Mouse (Mus musculus) lung, embryonic 14.5 days (tissue): ENCODE data around the gene Nup133. TPM values are rescaled to one million over a fixed set of nuclear protein-coding genes. Genes with fewer than 3 reads are reported as not detected.

Source experiments
- ATAC-seq: fragments of 200-750 bp; cut with Nextera tagmentation; 2 replicates; pipeline ENCODE4 v1.8.0; 2017; ENCODE audit warnings: mild to moderate bottlenecking, moderate TSS enrichment, moderate library complexity; ENCODE audit not compliant: insufficient read depth
- DNase-seq: peaks from one replicate; pipeline ENCODE4 v3.0.0-alpha.2; 2015
- H3K27ac ChIP-seq: fragments of 300-500 bp; sonication (generic); 2 replicates; pipeline ENCODE4 v1.5.1; 2014; ENCODE audit warnings: low read depth, mild to moderate bottlenecking, moderate library complexity
- H3K27me3 ChIP-seq: fragments of 300-500 bp; sonication (generic); 2 replicates; pipeline ENCODE4 v1.6.1; 2014; ENCODE audit warnings: low read length, control low read depth; ENCODE audit not compliant: insufficient read depth
- H3K36me3 ChIP-seq: fragments of 300-500 bp; sonication (generic); 2 replicates; pipeline ENCODE4 v1.6.1; 2014; ENCODE audit warnings: control low read depth; ENCODE audit not compliant: insufficient read depth
- H3K4me1 ChIP-seq: fragments of 300-500 bp; sonication (generic); 2 replicates; pipeline ENCODE4 v1.6.1; 2014; ENCODE audit warnings: antibody characterized with exemption, control low read depth; ENCODE audit not compliant: insufficient read depth
- H3K4me2 ChIP-seq: fragments of 300-500 bp; sonication (generic); 2 replicates; pipeline ENCODE4 v1.6.1; 2014; ENCODE audit warnings: mild to moderate bottlenecking
- H3K4me3 ChIP-seq: fragments of 300-500 bp; sonication (generic); 2 replicates; pipeline ENCODE4 v1.5.1; 2014; ENCODE audit warnings: low read depth, low read length
- H3K9ac ChIP-seq: fragments of 300-500 bp; sonication (generic); 2 replicates; pipeline ENCODE4 v1.6.1; 2014
- H3K9me3 ChIP-seq: fragments of 300-500 bp; sonication (generic); 2 replicates; pipeline ENCODE4 v1.6.1; 2016; ENCODE audit warnings: low read depth, low read length, control low read depth
- CTCF ChIP-seq: IDR thresholded peaks from 2 replicates; pipeline ENCODE4 v1.5.1; 2016; ENCODE audit warnings: antibody characterized with exemption, low read depth
- WGBS: fragments of 180-500 bp; shearing (Covaris S2); extraction: QIAGEN DNeasy Blood & Tissue Kit; methylation state at CpG from one replicate; pipeline ENCODE4 v1.1.7; 2014; 5-methylcytosine and 5-hydroxymethylcytosine counted together
- polyA plus RNA-seq: library from polyadenylated mRNA; unstranded; fragments of >200 nt; fragmentation: Nextera tagmentation; extraction: Ambion mirVana; gene quantifications from 2 replicates; pipeline ENCODE4 v1.2.1, GENCODE M21; 2014

Gene Nup133
- polyA plus RNA-seq, 1 experiment from 2014 or later = 54.4 TPM

DNA sequence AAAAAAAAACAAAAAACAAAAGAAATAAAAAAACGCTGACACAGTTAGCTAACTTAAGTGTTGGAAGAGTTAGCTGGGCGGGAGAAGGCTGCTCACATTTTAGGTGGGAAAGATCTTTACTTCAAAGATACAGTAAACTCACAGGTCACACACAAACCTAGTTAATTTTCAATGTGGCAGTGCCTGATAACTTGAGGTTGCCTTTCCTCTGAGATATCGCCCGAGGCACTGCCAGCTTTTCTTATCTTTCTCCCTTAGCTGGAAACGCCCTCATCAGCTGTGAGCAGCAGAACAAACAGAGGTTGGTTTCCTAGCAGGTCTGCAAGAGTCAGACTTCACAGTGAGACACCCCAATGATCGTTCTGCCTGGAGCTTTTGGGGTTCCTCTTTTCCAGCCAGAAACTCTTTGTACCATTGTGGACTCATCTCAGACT, 39.6 kb upstream of the Nup133 start:
- Histone ChIP-seq H3K9ac (no peak overlapping the region), H3K4me1 (no peaks in the 10 kb centered on the region), H3K4me2 (peak overlapping the region; percentile 31; the same call in 1 of the 2 replicates), H3K4me3 (no peak overlapping the region), H3K27ac (peak overlapping the region; percentile 72), H3K36me3 (0 out of 2 replicates have a peak, but pooled peaks cover under 1% of the 10 kb centered on the region), H3K27me3 (no peaks in the 10 kb centered on the region), H3K9me3 (no peaks in the 10 kb centered on the region)
- TF ChIP-seq CTCF = no peak
- 38% methylated on average over 6 of the region's 6 CpGs for WGBS
- ATAC-seq (no peak), DNase-seq (peak; percentile 17)

GRCm38 (mm10) chr8:123982826-123983400, 33.8 kb upstream of the Nup133 start, which contains the start of gene Abcb10:
Gene Abcb10, minus strand, starts transcription at chr8:123983122.
- peak within 1 kb of the TSS; percentile 93 for H3K27ac ChIP-seq
- TF ChIP-seq CTCF = no peak
- H3K4me2 ChIP-seq = peak within 1 kb of the TSS; percentile 93
- ATAC-seq = peak; percentile 96
- peak; percentile 94 for DNase-seq
- H3K9ac ChIP-seq = peak within 1 kb of the TSS; percentile 83
- H3K4me3 ChIP-seq = peak within 1 kb of the TSS; percentile 81
- no peaks in the 10 kb centered on the region for H3K27me3 ChIP-seq
- under 1% methylated on average over 55 of the region's 56 CpGs for WGBS
- no peaks in the 10 kb centered on the region for H3K36me3 ChIP-seq
- no peaks in the 10 kb centered on the region for H3K9me3 ChIP-seq
- H3K4me1 ChIP-seq = peaks cover 5% of the 10 kb centered on the region

DNA sequence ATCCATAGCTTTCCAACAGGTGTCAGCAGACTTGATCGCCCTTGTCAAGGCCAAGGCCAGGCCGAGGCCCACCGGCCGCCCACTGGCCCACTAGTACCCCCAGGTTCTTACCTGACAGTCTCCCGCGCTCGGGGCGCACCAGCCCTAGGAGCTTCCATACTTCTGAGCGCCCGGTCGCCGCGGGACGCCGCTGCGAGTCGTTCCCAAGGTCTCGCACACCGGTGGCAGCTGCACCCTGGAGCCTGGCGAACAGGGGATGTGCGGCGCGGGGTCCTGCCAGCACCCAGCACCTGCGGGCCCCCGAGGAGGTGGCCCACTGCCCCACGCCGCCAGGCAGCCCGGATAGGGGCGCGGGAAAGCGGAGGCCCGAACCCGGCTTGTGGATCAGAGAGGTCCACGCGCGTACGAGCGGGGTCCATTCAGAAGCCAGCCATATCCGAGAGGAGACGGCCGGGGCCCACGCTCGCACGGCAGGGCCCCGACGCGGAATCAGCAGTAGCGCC, 33.3 kb upstream of the Nup133 start:
- Histone ChIP-seq H3K4me3 (peak overlapping the region; percentile 81), H3K4me2 (peak overlapping the region; percentile 93), H3K9ac (peak overlapping the region; percentile 83), H3K9me3 (no peaks in the 10 kb centered on the region), H3K4me1 (peaks cover 5% of the 10 kb centered on the region), H3K27ac (peak overlapping the region; percentile 93), H3K36me3 (no peaks in the 10 kb centered on the region), H3K27me3 (no peaks in the 10 kb centered on the region)
- WGBS = under 1% methylated on average over 45 of the region's 48 CpGs
- no peak for TF ChIP-seq CTCF
- ATAC-seq (no peak), DNase-seq (peak; percentile 25)

- Histone ChIP-seq H3K27me3 (no peaks in the 10 kb centered on the region), H3K9me3 (no peaks in the 10 kb centered on the region), H3K9ac (peak overlapping the region; percentile 44; the same call in 1 of the 2 replicates), H3K4me2 (peak overlapping the region; percentile 93), H3K4me3 (peak overlapping the region; percentile 81), H3K4me1 (peaks cover 5% of the 10 kb centered on the region), H3K36me3 (no peaks in the 10 kb centered on the region), H3K27ac (no peak overlapping the region)
- WGBS = 40% methylated on average over 4 of the region's 4 CpGs
- peak; percentile 16 for DNase-seq
- ATAC-seq = no peak
- no peak for TF ChIP-seq CTCF
Measured at GRCm38 (mm10) chr8:123981674-123982073, 32.6 kb upstream of the Nup133 start.

DNA sequence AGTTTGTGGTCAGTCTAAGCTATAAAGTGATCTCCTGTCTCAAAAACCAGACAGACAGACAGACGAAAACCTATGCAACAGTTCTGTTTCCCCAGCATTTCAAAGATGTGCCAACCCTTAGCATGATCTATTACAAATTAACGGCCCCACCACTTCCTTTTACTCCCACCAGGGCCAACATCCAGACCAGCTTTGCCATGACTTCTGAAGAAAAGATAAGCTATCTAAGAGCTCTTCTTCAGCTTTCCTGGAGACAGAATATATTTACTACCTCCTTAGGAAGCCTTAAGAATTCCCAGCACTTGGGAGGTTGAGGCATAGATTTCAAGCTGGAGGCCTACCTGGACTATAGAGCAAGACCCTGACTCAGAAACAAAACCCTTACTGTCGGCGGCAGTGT, 31.2 kb upstream of the Nup133 start:
- DNase-seq (no peak), ATAC-seq (no peak)
- Histone ChIP-seq H3K9me3 (no peaks in the 10 kb centered on the region), H3K27me3 (no peaks in the 10 kb centered on the region), H3K4me2 (no peak overlapping the region; the same call in 1 of the 2 replicates), H3K4me3 (peak overlapping the region; percentile 4; the same call in 1 of the 2 replicates), H3K4me1 (peaks cover 5% of the 10 kb centered on the region), H3K9ac (no peak overlapping the region), H3K27ac (no peak overlapping the region), H3K36me3 (no peaks in the 10 kb centered on the region)
- no peak for TF ChIP-seq CTCF
- 81% methylated on average over 4 of the region's 4 CpGs for WGBS

DNA sequence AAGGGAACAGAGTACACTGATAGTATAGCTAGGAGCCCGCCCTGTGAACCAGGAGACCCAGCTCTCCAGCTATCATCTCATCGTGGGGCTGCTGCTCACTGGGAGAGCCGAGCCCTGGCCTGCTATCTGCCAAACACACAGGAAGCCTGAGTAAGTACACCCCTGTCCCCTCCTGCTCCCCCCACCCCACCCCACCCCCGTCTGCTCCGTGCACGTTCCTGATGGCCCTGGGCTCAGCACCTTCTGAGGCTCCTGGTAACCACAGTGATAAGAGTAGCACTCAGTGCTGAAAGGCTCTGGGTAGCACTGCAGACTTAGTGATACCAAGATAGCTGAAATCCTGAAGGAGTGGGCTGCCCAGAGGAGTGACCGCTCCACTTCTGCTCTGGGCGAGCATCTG, 29.9 kb upstream of the Nup133 start:
- no peaks in the 10 kb centered on the region for H3K27me3 ChIP-seq
- WGBS = 56% methylated on average over 8 of the region's 8 CpGs
- no peak for TF ChIP-seq CTCF
- no peaks in the 10 kb centered on the region for H3K36me3 ChIP-seq
- H3K9me3 ChIP-seq = no peaks in the 10 kb centered on the region
- 0 out of 2 replicates have a peak overlapping the region, but pooled peaks have one; percentile 27 for H3K9ac ChIP-seq
- peak overlapping the region; percentile 86 for H3K27ac ChIP-seq
- peak overlapping the region; percentile 13; the same call in 1 of the 2 replicates for H3K4me3 ChIP-seq
- H3K4me2 ChIP-seq = peak overlapping the region; percentile 45
- no peak for DNase-seq
- peaks cover 5% of the 10 kb centered on the region for H3K4me1 ChIP-seq
- ATAC-seq = peak; percentile 12; the same call in 1 of the 2 replicates

GRCm38 (mm10) chr8:123978166-123978838, 29.2 kb upstream of the Nup133 start:
- Histone ChIP-seq H3K27me3 (no peaks in the 10 kb centered on the region), H3K9ac (peak overlapping the region; percentile 27), H3K36me3 (no peaks in the 10 kb centered on the region), H3K9me3 (no peaks in the 10 kb centered on the region), H3K4me3 (peak overlapping the region; percentile 13; the same call in 1 of the 2 replicates), H3K4me2 (peak overlapping the region; percentile 45), H3K27ac (peak overlapping the region; percentile 86), H3K4me1 (peaks cover 5% of the 10 kb centered on the region)
- peak; percentile 92 for DNase-seq
- peak; percentile 41; the same call in 1 of the 2 replicates for ATAC-seq
- 34% methylated on average over 14 of the region's 14 CpGs for WGBS
- no peak for TF ChIP-seq CTCF
